Mouse (Mus musculus): ENCODE data around the gene Mtor.

The Mtor gene

GRCm38 (mm10) chr4:148531341-148531740 is 82.9 kb downstream of the Mtor start:
- no peak for DNase-seq (ENCODE audit: low spot score in 2 of 2)

GRCm38 (mm10) chr4:148532516-148532915 is 84.1 kb downstream of the Mtor start:
- no peak for DNase-seq (ENCODE audit: low spot score in 2 of 2)

GRCm38 (mm10) chr4:148533613-148534328 is 85.4 kb downstream of the Mtor start:
- no peak for DNase-seq (ENCODE audit: low spot score in 2 of 2)

GRCm38 (mm10) chr4:148535876-148536275 is 87.5 kb downstream of the Mtor start:
- no peak for DNase-seq (ENCODE audit: low spot score in 2 of 2)

GRCm38 (mm10) chr4:148549106-148549505 is 100.7 kb downstream of the Mtor start:
- no peak for DNase-seq (ENCODE audit: low spot score in 2 of 2)

GRCm38 (mm10) chr4:148557766-148558165 is 109.4 kb downstream of the Mtor start:
- DNase-seq (ENCODE audit: low spot score in 2 of 2) = no peak

GRCm38 (mm10) chr4:148558297-148559000 is 110.0 kb downstream of the Mtor start, which contains the start of gene Exosc10:
Gene Exosc10, plus strand, starts transcription at chr4:148558429.
- peak; percentile 82 to 86 for DNase-seq (ENCODE audit: low spot score in 2 of 2)

GRCm38 (mm10) chr4:148562676-148563075 is 114.3 kb downstream of the Mtor start:
- DNase-seq (ENCODE audit: low spot score in 2 of 2) = no peak

GRCm38 (mm10) chr4:148563595-148563994 is 115.2 kb downstream of the Mtor start:
- no peak for DNase-seq (ENCODE audit: low spot score in 2 of 2)

- DNase-seq (ENCODE audit: low spot score in 2 of 2) = no peak
Observed at GRCm38 (mm10) chr4:148570138-148570537, 121.7 kb downstream of the Mtor start.

GRCm38 (mm10) chr4:148570693-148571295 is 122.4 kb downstream of the Mtor start:
- no peak for DNase-seq (ENCODE audit: low spot score in 2 of 2)

- no peak for DNase-seq (ENCODE audit: low spot score in 2 of 2)
Observed at GRCm38 (mm10) chr4:148573222-148573621, 124.8 kb downstream of the Mtor start.

- DNase-seq (ENCODE audit: low spot score in 2 of 2) = no peak
Observed at GRCm38 (mm10) chr4:148580765-148581164, 132.4 kb downstream of the Mtor start.

- DNase-seq (ENCODE audit: low spot score in 2 of 2) = no peak
Observed at GRCm38 (mm10) chr4:148581422-148581821, 133.0 kb downstream of the Mtor start.

- DNase-seq (ENCODE audit: low spot score in 2 of 2) = no peak
Observed at GRCm38 (mm10) chr4:148583257-148583656, 134.8 kb downstream of the Mtor start.

- no peak for DNase-seq (ENCODE audit: low spot score in 2 of 2)
Observed at GRCm38 (mm10) chr4:148586648-148587047, 138.2 kb downstream of the Mtor start.

GRCm38 (mm10) chr4:148588793-148589192 is 140.4 kb downstream of the Mtor start:
- no peak for DNase-seq (ENCODE audit: low spot score in 2 of 2)

- no peak for DNase-seq (ENCODE audit: low spot score in 2 of 2)
Observed at GRCm38 (mm10) chr4:148589565-148589964, 141.2 kb downstream of the Mtor start.

- peak in 1 of 2 experiments; percentile 31 for DNase-seq (ENCODE audit: low spot score in 2 of 2)
Observed at GRCm38 (mm10) chr4:148590421-148591170, 142.2 kb downstream of the Mtor start.

GRCm38 (mm10) chr4:148591171-148591630 is 142.8 kb downstream of the Mtor start, which contains the start of gene Srm:
Gene Srm, plus strand, starts transcription at chr4:148591503.
- DNase-seq (ENCODE audit: low spot score in 2 of 2) = peak; percentile 95 to 97

- DNase-seq (ENCODE audit: low spot score in 2 of 2) = no peak
Observed at GRCm38 (mm10) chr4:148591637-148592380, 143.4 kb downstream of the Mtor start.

All from frontal cortex, postnatal 36 days (tissue).